Mouse (Mus musculus): Measurements from ENCODE around the gene Gnao1.

- no peak for TF ChIP-seq CTCF (IDR thresholded peaks at IDR 0.05; ENCODE audit: insufficient read depth, low read depth, low read length)
- no peak for TF ChIP-seq POLR2A (IDR thresholded peaks at IDR 0.05; ENCODE audit: insufficient read depth, low read depth, low read length)
These were observed 56.5 kb downstream of the Gnao1 start for GRCm38 (mm10) chr8:93866271-93866670.

All from olfactory bulb, adult 2 months (tissue).